Mouse (Mus musculus) embryonic facial prominence, embryonic 13.5 days (tissue): Measurements from ENCODE around the gene Il17a. TPM values are rescaled to one million over a fixed set of nuclear protein-coding genes. Genes with fewer than 3 reads are reported as not detected.

Experiments used
- ATAC-seq: fragments of 200-750 bp; cut with Nextera tagmentation; 2 replicates; pipeline ENCODE4 v1.8.0; 2017; ENCODE audit warnings: low read depth; ENCODE audit not compliant: insufficient number of reproducible peaks, insufficient read depth, low FRiP score, low TSS enrichment
- H3K27ac ChIP-seq: fragments of 300-500 bp; sonication (generic); 2 replicates; pipeline ENCODE4 v1.5.1; 2015; ENCODE audit warnings: moderate library complexity, mild to moderate bottlenecking, inconsistent platforms
- H3K27me3 ChIP-seq: fragments of 300-500 bp; sonication (generic); 2 replicates; pipeline ENCODE4 v1.6.1; 2015; ENCODE audit warnings: mild to moderate bottlenecking, inconsistent platforms
- H3K36me3 ChIP-seq: fragments of 300-500 bp; sonication (generic); 2 replicates; pipeline ENCODE4 v1.6.1; 2015; ENCODE audit warnings: mild to moderate bottlenecking, inconsistent platforms
- H3K4me1 ChIP-seq: fragments of 300-500 bp; sonication (generic); 2 replicates; pipeline ENCODE4 v1.6.1; 2015; ENCODE audit warnings: inconsistent platforms
- H3K4me2 ChIP-seq: fragments of 300-500 bp; sonication (generic); 2 replicates; pipeline ENCODE4 v1.6.1; 2015; ENCODE audit warnings: moderate library complexity, mild to moderate bottlenecking, inconsistent platforms
- H3K4me3 ChIP-seq: fragments of 300-500 bp; sonication (generic); 2 replicates; pipeline ENCODE4 v1.5.1; 2015; ENCODE audit warnings: mild to moderate bottlenecking, inconsistent platforms
- H3K9ac ChIP-seq: fragments of 300-500 bp; sonication (generic); 2 replicates; pipeline ENCODE4 v1.6.1; 2015; ENCODE audit warnings: mild to moderate bottlenecking, inconsistent platforms
- H3K9me3 ChIP-seq: fragments of 300-500 bp; sonication (generic); 2 replicates; pipeline ENCODE4 v1.6.1; 2016; ENCODE audit warnings: inconsistent platforms
- WGBS: fragments of 180-500 bp; shearing (Covaris S2); methylation state at CpG from one replicate; pipeline ENCODE4 v1.1.7; 2015; ENCODE audit warnings: mixed read lengths; 5-methylcytosine and 5-hydroxymethylcytosine counted together
- polyA plus RNA-seq: library from polyadenylated mRNA; unstranded; fragments of >200 nt; fragmentation: Nextera tagmentation; extraction: Ambion mirVana; gene quantifications from 2 replicates; pipeline ENCODE4 v1.2.1, GENCODE M21; 2015

Il17a gene
- not detected in 2 replicates for polyA plus RNA-seq

GRCm38 (mm10) chr1:20730903-20731302, at the start of gene Il17a:
Gene Il17a (plus strand): TSS chr1:20730905.
- Histone ChIP-seq H3K27me3 (no peaks in the 10 kb centered on the region), H3K4me1 (peaks cover 5% of the 10 kb centered on the region; the same call in 1 of the 2 replicates), H3K9me3 (peaks cover 7% of the 10 kb centered on the region; the same call in 1 of the 2 replicates), H3K27ac (no peak within 1 kb of the TSS), H3K4me2 (no peak within 1 kb of the TSS), H3K9ac (no peak within 1 kb of the TSS), H3K36me3 (no peaks in the 10 kb centered on the region), H3K4me3 (no peak within 1 kb of the TSS)
- WGBS: 87% methylated on average over 10 of the region's 10 CpGs
- ATAC-seq: no peak

GRCm38 (mm10) chr1:20682849-20683248, 47.9 kb upstream of the Il17a start:
- Histone ChIP-seq H3K27ac (no peak overlapping the region), H3K9ac (no peak overlapping the region), H3K4me3 (no peak overlapping the region), H3K4me1 (no peaks in the 10 kb centered on the region), H3K4me2 (no peak overlapping the region), H3K9me3 (no peaks in the 10 kb centered on the region), H3K36me3 (no peaks in the 10 kb centered on the region), H3K27me3 (no peaks in the 10 kb centered on the region)
- no peak for ATAC-seq

- Histone ChIP-seq H3K4me3 (no peak overlapping the region), H3K36me3 (no peaks in the 10 kb centered on the region), H3K27me3 (no peaks in the 10 kb centered on the region), H3K9me3 (no peaks in the 10 kb centered on the region), H3K27ac (no peak overlapping the region), H3K4me2 (no peak overlapping the region), H3K9ac (no peak overlapping the region), H3K4me1 (no peaks in the 10 kb centered on the region)
- ATAC-seq: no peak
- 90% methylated on average over 5 of the region's 5 CpGs for WGBS
Observed at GRCm38 (mm10) chr1:20683386-20683785, 47.3 kb upstream of the Il17a start.

- no peaks in the 10 kb centered on the region for H3K4me1 ChIP-seq
- no peaks in the 10 kb centered on the region for H3K27me3 ChIP-seq
- H3K36me3 ChIP-seq: no peaks in the 10 kb centered on the region
- H3K4me2 ChIP-seq: no peak overlapping the region
- H3K9ac ChIP-seq: no peak overlapping the region
- no peak overlapping the region for H3K27ac ChIP-seq
- H3K4me3 ChIP-seq: no peak overlapping the region
- no peak for ATAC-seq
- no peaks in the 10 kb centered on the region for H3K9me3 ChIP-seq
- 71% methylated on average over 3 of the region's 3 CpGs for WGBS
Observed at GRCm38 (mm10) chr1:20683853-20684252, 46.9 kb upstream of the Il17a start.

GRCm38 (mm10) chr1:20684403-20684802, 46.3 kb upstream of the Il17a start:
- Histone ChIP-seq H3K9me3 (no peaks in the 10 kb centered on the region), H3K36me3 (no peaks in the 10 kb centered on the region), H3K4me3 (no peak overlapping the region), H3K4me2 (no peak overlapping the region), H3K27me3 (no peaks in the 10 kb centered on the region), H3K4me1 (no peaks in the 10 kb centered on the region), H3K9ac (no peak overlapping the region), H3K27ac (no peak overlapping the region)
- no peak for ATAC-seq
- WGBS: 87% methylated on average over 3 of the region's 3 CpGs

GRCm38 (mm10) chr1:20685393-20685792, 45.3 kb upstream of the Il17a start:
- 87% methylated on average over 2 of the region's 2 CpGs for WGBS
- no peak overlapping the region for H3K27ac ChIP-seq
- H3K36me3 ChIP-seq: no peaks in the 10 kb centered on the region
- H3K27me3 ChIP-seq: no peaks in the 10 kb centered on the region
- no peak overlapping the region for H3K4me3 ChIP-seq
- H3K9me3 ChIP-seq: no peaks in the 10 kb centered on the region
- no peak for ATAC-seq
- no peaks in the 10 kb centered on the region for H3K4me1 ChIP-seq
- H3K9ac ChIP-seq: no peak overlapping the region
- H3K4me2 ChIP-seq: no peak overlapping the region

- Histone ChIP-seq H3K4me1 (no peaks in the 10 kb centered on the region), H3K27ac (no peak overlapping the region), H3K9me3 (no peaks in the 10 kb centered on the region), H3K9ac (no peak overlapping the region), H3K36me3 (no peaks in the 10 kb centered on the region), H3K4me3 (no peak overlapping the region), H3K4me2 (no peak overlapping the region), H3K27me3 (no peaks in the 10 kb centered on the region)
- 60% methylated on average over 4 of the region's 4 CpGs for WGBS
- no peak for ATAC-seq
Observed at GRCm38 (mm10) chr1:20685907-20686306, 44.8 kb upstream of the Il17a start.

GRCm38 (mm10) chr1:20691336-20691735, 39.4 kb upstream of the Il17a start:
- Histone ChIP-seq H3K36me3 (no peaks in the 10 kb centered on the region), H3K4me1 (no peaks in the 10 kb centered on the region), H3K9ac (no peak overlapping the region), H3K27me3 (no peaks in the 10 kb centered on the region), H3K4me2 (no peak overlapping the region), H3K27ac (no peak overlapping the region), H3K9me3 (no peaks in the 10 kb centered on the region), H3K4me3 (no peak overlapping the region)
- 76% methylated on average over 8 of the region's 8 CpGs for WGBS
- no peak for ATAC-seq

GRCm38 (mm10) chr1:20693634-20694313, 36.9 kb upstream of the Il17a start:
- no peak overlapping the region for H3K4me2 ChIP-seq
- no peaks in the 10 kb centered on the region for H3K36me3 ChIP-seq
- H3K9ac ChIP-seq: no peak overlapping the region
- H3K27ac ChIP-seq: no peak overlapping the region
- H3K9me3 ChIP-seq: no peaks in the 10 kb centered on the region
- 81% methylated on average over 6 of the region's 6 CpGs for WGBS
- no peak overlapping the region for H3K4me3 ChIP-seq
- ATAC-seq: no peak
- H3K4me1 ChIP-seq: no peaks in the 10 kb centered on the region
- no peaks in the 10 kb centered on the region for H3K27me3 ChIP-seq

- 65% methylated on average over 3 of the region's 3 CpGs for whole genome bisulfite sequencing
- no peak overlapping the region for H3K4me2 ChIP-seq
Observed at GRCm38 (mm10) chr1:20700011-20700410, 30.7 kb upstream of the Il17a start.

GRCm38 (mm10) chr1:20736572-20736971, 5.9 kb downstream of the Il17a start:
- no peaks in the 10 kb centered on the region for H3K27me3 ChIP-seq
- no peak overlapping the region for H3K4me2 ChIP-seq
- no peaks in the 10 kb centered on the region for H3K9me3 ChIP-seq
- H3K36me3 ChIP-seq: no peaks in the 10 kb centered on the region
- no peak for ATAC-seq
- no peak overlapping the region for H3K9ac ChIP-seq
- WGBS: 85% methylated on average over 4 of the region's 4 CpGs
- H3K27ac ChIP-seq: no peak overlapping the region
- no peak overlapping the region for H3K4me3 ChIP-seq
- H3K4me1 ChIP-seq: peaks cover 5% of the 10 kb centered on the region; the same call in 1 of the 2 replicates

More at GRCm38 (mm10) chr1:20700011-20700410, 30.7 kb upstream of the Il17a start:
- no peak overlapping the region for H3K4me3 ChIP-seq
- no peaks in the 10 kb centered on the region for H3K36me3 ChIP-seq
- no peaks in the 10 kb centered on the region for H3K9me3 ChIP-seq
- H3K4me1 ChIP-seq: no peaks in the 10 kb centered on the region
- no peak overlapping the region for H3K9ac ChIP-seq
- H3K27ac ChIP-seq: no peak overlapping the region
- ATAC-seq: no peak
- no peaks in the 10 kb centered on the region for H3K27me3 ChIP-seq

- no peaks in the 10 kb centered on the region for H3K27me3 ChIP-seq
- no peak for ATAC-seq
- H3K4me1 ChIP-seq: peaks cover 5% of the 10 kb centered on the region; the same call in 1 of the 2 replicates
- no peak overlapping the region for H3K27ac ChIP-seq
- H3K36me3 ChIP-seq: no peaks in the 10 kb centered on the region
- 76% methylated on average over 2 of the region's 2 CpGs for WGBS
- H3K4me3 ChIP-seq: no peak overlapping the region
- H3K4me2 ChIP-seq: no peak overlapping the region
- H3K9me3 ChIP-seq: no peaks in the 10 kb centered on the region
- H3K9ac ChIP-seq: no peak overlapping the region
Observed at GRCm38 (mm10) chr1:20738483-20738882, 7.8 kb downstream of the Il17a start.
